Mouse (Mus musculus) liver, embryonic 16.5 days (tissue): ENCODE measurements around the gene Eras. TPM values are rescaled to one million over a fixed set of nuclear protein-coding genes. Genes with fewer than 3 reads are reported as not detected.
A peak's percentile ranks its signal among the peaks of the same experiment; 100 is the strongest.

Experiments used
- ATAC-seq: fragments of 200-750 bp; cut with Nextera tagmentation; 2 replicates; pipeline ENCODE4 v1.8.0; 2017; ENCODE audit warnings: low read depth, mild to moderate bottlenecking, moderate number of reproducible peaks, moderate library complexity
- H3K27ac ChIP-seq: fragments of 300-500 bp; sonication (generic); 2 replicates; pipeline ENCODE4 v1.5.1; 2014; ENCODE audit warnings: mild to moderate bottlenecking, low read length
- H3K27me3 ChIP-seq: fragments of 300-500 bp; sonication (generic); 2 replicates; pipeline ENCODE4 v1.6.1; 2014; ENCODE audit warnings: low read depth, low read length, mixed read lengths; ENCODE audit not compliant: control insufficient read depth, insufficient read depth
- H3K36me3 ChIP-seq: fragments of 300-500 bp; sonication (generic); 2 replicates; pipeline ENCODE4 v1.6.1; 2014; ENCODE audit warnings: mild to moderate bottlenecking; ENCODE audit not compliant: control insufficient read depth, insufficient read depth
- H3K4me1 ChIP-seq: fragments of 300-500 bp; sonication (generic); 2 replicates; pipeline ENCODE4 v1.6.1; 2014; ENCODE audit warnings: low read depth, low read length, mixed read lengths; ENCODE audit not compliant: control insufficient read depth
- H3K4me2 ChIP-seq: fragments of 300-500 bp; sonication (generic); 2 replicates; pipeline ENCODE4 v1.6.1; 2014; ENCODE audit warnings: low read depth, low read length, mixed read lengths
- H3K4me3 ChIP-seq: fragments of 300-500 bp; sonication (generic); 2 replicates; pipeline ENCODE4 v1.5.1; 2014; ENCODE audit warnings: low read depth, mild to moderate bottlenecking, low read length
- H3K9ac ChIP-seq: fragments of 300-500 bp; sonication (generic); 2 replicates; pipeline ENCODE4 v1.6.1; 2014; ENCODE audit warnings: low read depth, low read length
- H3K9me3 ChIP-seq: fragments of 300-500 bp; sonication (generic); replicated peaks from 2 replicates; pipeline ENCODE4 v1.6.1; 2016; ENCODE audit warnings: low read length; ENCODE audit not compliant: control insufficient read depth
- WGBS: fragments of 180-500 bp; shearing (Covaris S2); extraction: QIAGEN DNeasy Blood & Tissue Kit; methylation state at CpG from one replicate; pipeline ENCODE4 v1.1.7; 2014; ENCODE audit not compliant: insufficient replicate concordance; 5-methylcytosine and 5-hydroxymethylcytosine counted together
- polyA plus RNA-seq: library from polyadenylated mRNA; unstranded; fragments of >200 nt; fragmentation: Nextera tagmentation; extraction: Ambion mirVana; gene quantifications from 2 replicates; pipeline ENCODE4 v1.2.1, GENCODE M21; 2015

The Eras gene
- polyA plus RNA-seq, 1 experiment from 2014 or later, result not detected

DNA sequence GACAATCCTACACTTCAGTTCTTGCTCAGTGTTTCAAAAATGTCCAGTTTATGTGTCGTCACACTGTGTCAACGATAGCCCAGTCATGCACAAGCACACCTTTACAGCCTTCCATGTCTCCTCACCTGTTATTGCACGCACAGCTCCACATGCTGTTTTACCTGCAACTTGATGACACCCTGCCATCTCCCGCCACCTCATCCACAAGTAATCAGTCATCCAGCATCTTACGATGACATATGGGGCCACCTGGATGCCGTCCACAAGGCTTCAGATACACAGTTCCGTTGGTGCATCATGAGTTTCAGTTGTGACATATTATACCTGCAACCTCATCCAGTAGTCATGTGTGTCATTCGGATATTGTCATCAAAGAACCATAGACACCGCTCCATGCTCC lies 30.5 kb upstream of the Eras start:
- H3K4me3 ChIP-seq, result no peak overlapping the region
- peaks cover 38% of the 10 kb centered on the region for H3K36me3 ChIP-seq
- H3K4me2 ChIP-seq, result no peak overlapping the region
- H3K27me3 ChIP-seq, result no peaks in the 10 kb centered on the region
- no peak for ATAC-seq
- no peaks in the 10 kb centered on the region for H3K9me3 ChIP-seq
- H3K27ac ChIP-seq, result no peak overlapping the region
- WGBS, result 80% methylated on average over 9 of the region's 9 CpGs
- H3K4me1 ChIP-seq, result peaks cover under 1% of the 10 kb centered on the region; the same call in 1 of the 2 replicates
- no peak overlapping the region for H3K9ac ChIP-seq

DNA sequence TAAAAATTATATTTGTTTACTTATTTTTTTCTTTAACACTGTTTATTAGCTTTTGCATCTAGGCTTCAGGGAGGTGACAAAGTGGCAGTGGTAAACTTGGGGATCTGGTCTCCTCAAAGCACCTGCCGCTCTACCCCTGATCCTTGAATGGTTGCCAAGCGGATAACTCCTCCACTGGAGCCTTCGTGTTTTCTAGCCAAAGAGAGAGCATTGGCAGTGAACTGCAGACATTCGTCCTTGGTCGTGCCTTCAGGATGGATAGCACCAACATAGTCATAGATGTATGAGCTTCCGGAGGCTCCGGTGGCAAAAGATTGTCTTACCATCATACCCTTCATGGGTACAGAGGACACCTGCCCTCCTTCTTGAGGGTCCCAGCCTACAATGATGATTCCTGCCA lies 21.7 kb upstream of the Eras start:
- H3K4me1 ChIP-seq, result peaks cover 5% of the 10 kb centered on the region
- no peak for ATAC-seq
- no peak overlapping the region for H3K4me3 ChIP-seq
- WGBS, result 81% methylated on average over 7 of the region's 7 CpGs
- H3K27ac ChIP-seq, result no peak overlapping the region
- no peaks in the 10 kb centered on the region for H3K27me3 ChIP-seq
- H3K4me2 ChIP-seq, result no peak overlapping the region
- no peak overlapping the region for H3K9ac ChIP-seq
- no peaks in the 10 kb centered on the region for H3K36me3 ChIP-seq
- no peaks in the 10 kb centered on the region for H3K9me3 ChIP-seq

DNA sequence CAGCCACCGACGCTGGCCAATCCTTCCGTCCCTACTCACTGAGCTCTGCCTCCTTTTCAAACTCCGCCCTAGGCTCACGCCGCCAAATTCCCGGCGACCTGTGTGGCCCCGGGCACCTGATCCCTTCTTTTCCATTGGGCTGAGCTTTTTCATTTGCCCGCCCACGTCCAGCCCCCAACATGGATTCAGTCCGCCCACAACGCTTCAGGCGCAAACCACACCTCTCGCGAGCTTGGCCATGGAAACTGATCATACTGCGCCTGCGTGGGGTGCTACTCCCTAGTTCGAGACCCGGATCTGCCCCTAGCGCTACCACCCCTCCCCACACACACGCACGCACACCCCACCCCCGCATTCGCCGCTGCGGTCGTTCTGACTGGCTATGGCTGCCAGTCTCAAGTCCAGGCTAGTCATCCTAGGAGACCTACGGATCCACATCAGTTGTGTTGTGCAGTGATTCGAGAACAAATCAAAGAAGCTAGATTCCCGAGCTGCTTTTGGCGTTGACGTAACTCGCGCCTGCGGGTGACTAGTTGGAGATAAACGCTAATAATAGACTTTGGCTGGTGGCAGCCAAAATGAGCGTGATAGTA lies 19.6 kb upstream of the Eras start:
- H3K27ac ChIP-seq, result no peak overlapping the region
- H3K9me3 ChIP-seq, result no peaks in the 10 kb centered on the region
- H3K4me3 ChIP-seq, result peak overlapping the region; percentile 68
- 20% methylated on average over 38 of the region's 38 CpGs for WGBS
- H3K4me2 ChIP-seq, result peak overlapping the region; percentile 74
- ATAC-seq, result peak; percentile 98
- H3K9ac ChIP-seq, result peak overlapping the region; percentile 8; the same call in 1 of the 2 replicates
- no peaks in the 10 kb centered on the region for H3K27me3 ChIP-seq
- H3K36me3 ChIP-seq, result no peaks in the 10 kb centered on the region
- H3K4me1 ChIP-seq, result peaks cover 5% of the 10 kb centered on the region

DNA sequence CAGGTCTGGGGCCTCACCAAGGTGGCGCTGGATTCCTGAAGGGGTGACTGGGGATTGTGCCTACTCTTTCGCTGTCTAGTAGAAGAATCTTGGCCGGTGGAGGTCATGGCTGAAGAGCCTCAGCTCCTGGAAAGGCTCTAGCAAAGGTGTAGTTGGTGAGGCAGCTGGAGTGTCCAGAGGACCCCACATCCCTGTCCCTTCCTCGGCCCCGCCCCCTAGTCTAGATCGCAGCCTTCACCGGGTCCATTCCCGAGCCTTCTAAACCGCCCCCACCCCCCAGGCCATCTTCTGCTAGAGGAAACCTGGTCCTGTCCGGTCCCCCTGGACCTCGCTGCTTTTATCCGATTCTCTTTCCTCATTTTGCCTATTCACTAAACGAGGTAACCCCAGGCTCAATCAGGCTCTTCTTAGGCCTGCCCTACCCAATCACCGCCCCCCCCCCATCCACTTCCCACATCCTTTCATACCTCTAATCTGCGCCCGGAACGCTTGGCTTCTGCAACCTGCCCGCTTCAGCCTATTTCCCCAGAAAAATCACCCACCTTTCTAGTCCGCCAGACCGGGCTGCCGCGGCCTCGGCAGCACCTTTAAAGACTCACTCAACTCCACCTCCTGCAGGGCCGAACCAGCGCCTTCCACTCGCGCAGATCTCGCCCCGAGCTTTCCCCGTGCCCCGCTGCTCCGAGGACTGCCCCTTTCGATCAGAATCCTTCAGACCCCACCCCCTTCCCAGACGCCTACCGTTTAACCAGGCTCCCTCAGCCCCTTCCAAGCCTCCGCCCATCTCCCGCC lies 18.9 kb upstream of the Eras start, which contains the start of gene Hdac6:
Gene Hdac6 (minus strand): TSS at position 782 of the 792 bp plus-strand sequence.
- ATAC-seq, result 0 out of 2 replicates have a peak, but pooled peaks have one; percentile 0
- no peaks in the 10 kb centered on the region for H3K9me3 ChIP-seq
- H3K9ac ChIP-seq, result peak within 1 kb of the TSS; percentile 55
- H3K4me1 ChIP-seq, result peaks cover 5% of the 10 kb centered on the region
- H3K27ac ChIP-seq, result no peak within 1 kb of the TSS
- H3K4me3 ChIP-seq, result peak within 1 kb of the TSS; percentile 68
- 21% methylated on average over 36 of the region's 37 CpGs for WGBS
- H3K27me3 ChIP-seq, result no peaks in the 10 kb centered on the region
- no peaks in the 10 kb centered on the region for H3K36me3 ChIP-seq
- H3K4me2 ChIP-seq, result peak within 1 kb of the TSS; percentile 74

DNA sequence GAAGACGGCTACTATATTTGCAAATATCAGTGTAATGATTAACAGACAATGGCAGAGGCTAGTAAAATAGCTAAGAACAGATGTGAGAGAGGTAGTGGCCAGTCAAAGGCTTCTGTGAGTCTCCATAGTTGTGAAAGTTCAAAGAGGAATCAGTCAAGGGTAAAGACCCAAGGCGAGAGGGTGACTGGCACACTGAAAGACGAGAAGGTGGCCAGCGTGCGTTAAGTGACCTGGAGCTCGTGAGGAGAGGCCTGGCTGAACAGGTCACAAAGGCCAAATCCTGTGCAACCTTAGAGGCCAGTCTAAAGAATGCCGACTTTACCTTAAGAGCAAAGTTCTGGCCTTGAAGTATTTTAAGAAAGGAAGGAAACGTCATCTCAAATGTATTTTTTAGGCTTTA lies 17.2 kb upstream of the Eras start:
- no peak overlapping the region for H3K4me2 ChIP-seq

DNA sequence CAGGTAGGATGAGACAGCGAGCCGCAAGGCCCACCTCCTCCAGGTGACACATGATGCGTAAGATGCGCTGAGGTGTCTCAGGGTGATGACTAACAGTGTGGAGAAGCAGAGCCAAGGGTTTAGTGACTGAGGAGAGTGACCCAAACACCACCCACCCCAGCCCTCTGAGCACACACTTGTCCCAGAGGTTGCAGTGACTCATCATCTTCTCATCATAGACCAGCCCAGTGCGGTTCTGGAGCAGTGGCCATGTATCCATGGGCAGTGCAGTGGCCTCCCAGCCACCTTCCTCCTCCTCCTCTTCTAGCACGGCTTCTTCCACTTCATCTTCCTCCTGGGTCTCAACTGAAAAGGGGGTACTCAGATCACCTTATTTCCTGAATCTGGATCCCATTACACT lies 9.3 kb upstream of the Eras start:
- ATAC-seq, result no peak
- H3K4me1 ChIP-seq, result no peaks in the 10 kb centered on the region
- WGBS, result 68% methylated on average over 6 of the region's 6 CpGs
- H3K4me3 ChIP-seq, result no peak overlapping the region
- no peak overlapping the region for H3K4me2 ChIP-seq
- H3K27ac ChIP-seq, result no peak overlapping the region
- no peak overlapping the region for H3K9ac ChIP-seq
- no peaks in the 10 kb centered on the region for H3K27me3 ChIP-seq
- H3K9me3 ChIP-seq, result no peaks in the 10 kb centered on the region
- H3K36me3 ChIP-seq, result no peaks in the 10 kb centered on the region

More for the DNA sequence above, 17.2 kb upstream of the Eras start:
- no peak overlapping the region for H3K27ac ChIP-seq
- H3K27me3 ChIP-seq, result no peaks in the 10 kb centered on the region
- H3K4me3 ChIP-seq, result no peak overlapping the region
- ATAC-seq, result no peak
- no peaks in the 10 kb centered on the region for H3K9me3 ChIP-seq
- no peaks in the 10 kb centered on the region for H3K36me3 ChIP-seq
- no peak overlapping the region for H3K9ac ChIP-seq
- 72% methylated on average over 8 of the region's 8 CpGs for WGBS
- peaks cover 5% of the 10 kb centered on the region for H3K4me1 ChIP-seq

DNA sequence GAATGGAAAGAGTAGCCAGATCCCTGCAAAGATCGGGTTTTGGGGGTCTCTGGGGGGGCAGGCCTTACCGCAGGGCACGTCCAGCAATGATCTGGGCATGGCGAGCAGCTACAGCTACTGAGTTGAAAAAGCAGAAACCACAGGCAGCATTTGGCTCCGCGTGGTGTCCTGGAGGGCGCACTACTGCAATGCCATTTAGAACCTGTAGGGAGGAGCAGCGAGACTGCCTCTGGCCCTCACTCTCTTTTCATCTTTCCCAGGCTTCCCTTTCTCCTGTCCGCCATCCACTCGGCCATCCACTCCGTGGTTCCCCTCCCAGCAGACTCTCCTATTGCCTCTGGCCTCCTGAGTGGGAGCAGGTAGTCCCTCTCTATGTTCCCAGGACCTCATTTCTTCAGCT lies 8.5 kb upstream of the Eras start:
- 38% methylated on average over 11 of the region's 11 CpGs for WGBS

DNA sequence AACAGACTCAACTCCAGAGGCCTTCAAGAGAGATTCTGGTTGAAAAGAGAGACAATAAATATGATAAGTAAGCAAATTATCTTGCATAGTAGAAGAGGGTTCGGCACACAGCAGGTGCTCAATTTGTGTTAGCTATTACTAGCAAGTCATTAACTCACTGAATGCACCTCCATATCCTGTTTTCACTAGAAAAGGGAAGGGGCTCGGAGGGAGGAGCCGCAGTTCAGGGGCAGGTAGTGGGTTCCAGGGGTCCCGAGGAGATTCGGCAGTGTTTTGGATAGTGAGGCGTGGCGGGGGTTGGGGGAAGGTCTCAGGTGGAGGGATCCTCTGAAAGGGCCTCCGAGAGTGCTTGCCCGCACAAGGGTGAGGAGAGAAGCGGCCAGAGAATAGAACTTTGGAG lies 1.3 kb downstream of the Eras start:
- ATAC-seq, result no peak
- Histone ChIP-seq H3K9me3 (no peaks in the 10 kb centered on the region), H3K4me2 (no peak overlapping the region), H3K27me3 (peaks cover 61% of the 10 kb centered on the region), H3K36me3 (no peaks in the 10 kb centered on the region), H3K9ac (no peak overlapping the region), H3K4me3 (no peak overlapping the region), H3K27ac (no peak overlapping the region), H3K4me1 (no peaks in the 10 kb centered on the region; the same call in 1 of the 2 replicates)
- WGBS, result 18% methylated on average over 10 of the region's 10 CpGs

More for the DNA sequence above, 8.5 kb upstream of the Eras start:
- Histone ChIP-seq H3K27me3 (no peaks in the 10 kb centered on the region), H3K27ac (no peak overlapping the region), H3K4me2 (no peak overlapping the region), H3K9me3 (no peaks in the 10 kb centered on the region), H3K9ac (no peak overlapping the region), H3K4me3 (no peak overlapping the region), H3K4me1 (no peaks in the 10 kb centered on the region), H3K36me3 (no peaks in the 10 kb centered on the region)
- no peak for ATAC-seq

DNA sequence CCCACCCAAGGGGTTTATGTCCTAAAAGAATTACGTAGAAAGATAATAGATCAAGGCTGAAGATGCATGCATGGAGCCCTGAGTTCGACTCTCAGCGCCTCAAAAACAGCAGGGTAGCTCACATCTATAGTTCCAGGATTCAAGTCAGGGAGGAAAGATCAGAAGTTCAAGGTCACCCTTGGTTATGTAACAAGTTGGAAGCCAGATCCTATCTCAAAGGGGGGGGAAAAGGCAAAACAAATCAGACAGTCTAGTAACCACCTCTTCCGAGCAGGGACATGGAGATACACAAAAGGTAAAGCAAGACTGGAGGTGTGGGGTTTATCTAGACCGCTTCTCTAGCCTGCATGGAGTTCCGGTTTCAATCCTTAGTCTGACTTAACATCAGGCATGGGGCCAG lies 2.1 kb downstream of the Eras start:
- Histone ChIP-seq H3K36me3 (no peaks in the 10 kb centered on the region), H3K4me2 (no peak overlapping the region), H3K9ac (no peak overlapping the region), H3K9me3 (no peaks in the 10 kb centered on the region), H3K27ac (no peak overlapping the region), H3K27me3 (peaks cover 70% of the 10 kb centered on the region), H3K4me1 (no peaks in the 10 kb centered on the region; the same call in 1 of the 2 replicates), H3K4me3 (no peak overlapping the region)
- ATAC-seq, result no peak
- WGBS, result 55% methylated on average over 6 of the region's 6 CpGs
